Mouse (Mus musculus): ENCODE measurements around the gene Anks1. TPM values are rescaled to one million over a fixed set of nuclear protein-coding genes. Genes with fewer than 3 reads are reported as not detected.

Gene Anks1
- polyA plus RNA-seq, 1 experiment from 2014 or later, result 3.4 TPM

- no peaks in the 10 kb centered on the region for H3K9me3 ChIP-seq (replicated peaks)
- peaks cover 11% of the 10 kb centered on the region for H3K36me3 ChIP-seq (replicated peaks)
- H3K27me3 ChIP-seq, result no peaks in the 10 kb centered on the region
- peak overlapping the region; percentile 85 for H3K27ac ChIP-seq (replicated peaks)
- H3K4me2 ChIP-seq, result peak overlapping the region; percentile 99
- H3K4me3 ChIP-seq (replicated peaks), result peak overlapping the region; percentile 93
- H3K4me1 ChIP-seq (replicated peaks), result peaks cover 42% of the 10 kb centered on the region
- WGBS (ENCODE audit: insufficient replicate concordance), result 1% methylated on average over 12 of the region's 12 CpGs
- ATAC-seq (ENCODE audit: insufficient read depth), result no peak; the same call in 1 of the 2 replicates
- peak overlapping the region; percentile 86 for H3K9ac ChIP-seq
These were observed 759 bp upstream of the Anks1 start for GRCm38 (mm10) chr17:27908206-27908887.

- Histone ChIP-seq H3K27me3 (no peaks in the 10 kb centered on the region), H3K4me2 (peak within 1 kb of the TSS; percentile 99), H3K9ac (peak within 1 kb of the TSS; percentile 86), H3K4me1 (replicated peaks) (peaks cover 42% of the 10 kb centered on the region), H3K4me3 (replicated peaks) (peak within 1 kb of the TSS; percentile 93), H3K9me3 (replicated peaks) (no peaks in the 10 kb centered on the region), H3K36me3 (replicated peaks) (peaks cover 1% of the 10 kb centered on the region; the same call in 1 of the 2 replicates), H3K27ac (replicated peaks) (peak within 1 kb of the TSS; percentile 85)
- ATAC-seq (ENCODE audit: insufficient read depth), result peak; percentile 50
- 1% methylated on average over 53 of the region's 53 CpGs for WGBS (ENCODE audit: insufficient replicate concordance)
These were observed 755 bp downstream of the Anks1 start, which contains the start of gene Taf11 for GRCm38 (mm10) chr17:27909622-27910500. Gene Taf11, minus strand, starts transcription at chr17:27909844.

- 67% methylated on average over 7 of the region's 7 CpGs for WGBS (ENCODE audit: insufficient replicate concordance)
- Histone ChIP-seq H3K9me3 (replicated peaks) (no peaks in the 10 kb centered on the region), H3K36me3 (replicated peaks) (no peaks in the 10 kb centered on the region), H3K4me3 (replicated peaks) (no peak overlapping the region), H3K27me3 (no peaks in the 10 kb centered on the region), H3K9ac (no peak overlapping the region), H3K4me2 (0 out of 2 replicates have a peak overlapping the region, but pooled peaks have one; percentile 99), H3K4me1 (replicated peaks) (peaks cover 40% of the 10 kb centered on the region), H3K27ac (replicated peaks) (no peak overlapping the region)
- no peak for ATAC-seq (ENCODE audit: insufficient read depth)
These were observed 2.3 kb downstream of the Anks1 start for GRCm38 (mm10) chr17:27911371-27911770.

GRCm38 (mm10) chr17:27914742-27915141 lies 5.6 kb downstream of the Anks1 start:
- Histone ChIP-seq H3K27me3 (no peaks in the 10 kb centered on the region), H3K9me3 (replicated peaks) (no peaks in the 10 kb centered on the region), H3K27ac (replicated peaks) (no peak overlapping the region), H3K4me1 (replicated peaks) (peaks cover 22% of the 10 kb centered on the region), H3K36me3 (replicated peaks) (no peaks in the 10 kb centered on the region), H3K9ac (no peak overlapping the region), H3K4me3 (replicated peaks) (no peak overlapping the region), H3K4me2 (no peak overlapping the region)
- ATAC-seq (ENCODE audit: insufficient read depth), result no peak
- 64% methylated on average over 4 of the region's 4 CpGs for WGBS (ENCODE audit: insufficient replicate concordance)

- Histone ChIP-seq H3K4me2 (no peak overlapping the region), H3K9me3 (replicated peaks) (no peaks in the 10 kb centered on the region), H3K27me3 (no peaks in the 10 kb centered on the region), H3K9ac (no peak overlapping the region), H3K27ac (replicated peaks) (no peak overlapping the region), H3K36me3 (replicated peaks) (no peaks in the 10 kb centered on the region), H3K4me1 (replicated peaks) (peaks cover 18% of the 10 kb centered on the region), H3K4me3 (replicated peaks) (no peak overlapping the region)
- WGBS (ENCODE audit: insufficient replicate concordance), result 82% methylated on average over 4 of the region's 4 CpGs
- ATAC-seq (ENCODE audit: insufficient read depth), result no peak
These were observed 7.3 kb downstream of the Anks1 start for GRCm38 (mm10) chr17:27916366-27916765.

GRCm38 (mm10) chr17:27920676-27921075 lies 11.6 kb downstream of the Anks1 start:
- no peak overlapping the region for H3K27ac ChIP-seq (replicated peaks)
- H3K4me3 ChIP-seq (replicated peaks), result no peak overlapping the region
- no peaks in the 10 kb centered on the region for H3K27me3 ChIP-seq
- H3K4me2 ChIP-seq, result no peak overlapping the region
- peaks cover 30% of the 10 kb centered on the region for H3K4me1 ChIP-seq (replicated peaks)
- ATAC-seq (ENCODE audit: insufficient read depth), result no peak
- no peaks in the 10 kb centered on the region for H3K9me3 ChIP-seq (replicated peaks)
- no peaks in the 10 kb centered on the region for H3K36me3 ChIP-seq (replicated peaks)
- no peak overlapping the region for H3K9ac ChIP-seq
- 63% methylated on average over 4 of the region's 4 CpGs for WGBS (ENCODE audit: insufficient replicate concordance)

- no peaks in the 10 kb centered on the region for H3K36me3 ChIP-seq (replicated peaks)
- H3K27ac ChIP-seq (replicated peaks), result no peak overlapping the region
- no peak overlapping the region for H3K4me3 ChIP-seq (replicated peaks)
- H3K9me3 ChIP-seq (replicated peaks), result no peaks in the 10 kb centered on the region
- H3K27me3 ChIP-seq, result no peaks in the 10 kb centered on the region
- H3K4me2 ChIP-seq, result no peak overlapping the region
- ATAC-seq (ENCODE audit: insufficient read depth), result no peak
- no peak overlapping the region for H3K9ac ChIP-seq
- WGBS (ENCODE audit: insufficient replicate concordance), result 72% methylated on average over 11 of the region's 11 CpGs
- H3K4me1 ChIP-seq (replicated peaks), result peaks cover 30% of the 10 kb centered on the region
These were observed 13.1 kb downstream of the Anks1 start for GRCm38 (mm10) chr17:27922174-27922712.

- no peaks in the 10 kb centered on the region for H3K27me3 ChIP-seq
- H3K4me2 ChIP-seq, result no peak overlapping the region
- H3K4me3 ChIP-seq (replicated peaks), result no peak overlapping the region
- no peaks in the 10 kb centered on the region for H3K36me3 ChIP-seq (replicated peaks)
- no peaks in the 10 kb centered on the region for H3K9me3 ChIP-seq (replicated peaks)
- ATAC-seq (ENCODE audit: insufficient read depth), result no peak
- H3K9ac ChIP-seq, result no peak overlapping the region
- H3K4me1 ChIP-seq (replicated peaks), result peaks cover 27% of the 10 kb centered on the region
- no peak overlapping the region for H3K27ac ChIP-seq (replicated peaks)
- WGBS (ENCODE audit: insufficient replicate concordance), result 72% methylated on average over 4 of the region's 4 CpGs
These were observed 15.9 kb downstream of the Anks1 start for GRCm38 (mm10) chr17:27925054-27925453.

- WGBS (ENCODE audit: insufficient replicate concordance), result 60% methylated on average over 7 of the region's 7 CpGs
- Histone ChIP-seq H3K36me3 (replicated peaks) (no peaks in the 10 kb centered on the region), H3K27me3 (no peaks in the 10 kb centered on the region), H3K4me3 (replicated peaks) (no peak overlapping the region), H3K4me2 (no peak overlapping the region), H3K9me3 (replicated peaks) (no peaks in the 10 kb centered on the region), H3K9ac (no peak overlapping the region), H3K27ac (replicated peaks) (no peak overlapping the region), H3K4me1 (replicated peaks) (peaks cover 23% of the 10 kb centered on the region)
- no peak for ATAC-seq (ENCODE audit: insufficient read depth)
These were observed 16.4 kb downstream of the Anks1 start for GRCm38 (mm10) chr17:27925504-27925903.

- Histone ChIP-seq H3K4me3 (replicated peaks) (no peak overlapping the region), H3K27me3 (no peaks in the 10 kb centered on the region), H3K9me3 (replicated peaks) (no peaks in the 10 kb centered on the region), H3K27ac (replicated peaks) (no peak overlapping the region), H3K9ac (no peak overlapping the region), H3K4me1 (replicated peaks) (peaks cover 15% of the 10 kb centered on the region), H3K36me3 (replicated peaks) (no peaks in the 10 kb centered on the region), H3K4me2 (no peak overlapping the region)
- 69% methylated on average over 5 of the region's 5 CpGs for WGBS (ENCODE audit: insufficient replicate concordance)
- ATAC-seq (ENCODE audit: insufficient read depth), result no peak
These were observed 21.2 kb downstream of the Anks1 start for GRCm38 (mm10) chr17:27930291-27930690.

- no peak overlapping the region for H3K4me3 ChIP-seq (replicated peaks)
- H3K27me3 ChIP-seq, result no peaks in the 10 kb centered on the region
- no peaks in the 10 kb centered on the region for H3K9me3 ChIP-seq (replicated peaks)
- H3K4me1 ChIP-seq (replicated peaks), result peaks cover 13% of the 10 kb centered on the region; the same call in 1 of the 2 replicates
- no peak overlapping the region for H3K4me2 ChIP-seq
- no peak overlapping the region for H3K27ac ChIP-seq (replicated peaks)
- no peaks in the 10 kb centered on the region for H3K36me3 ChIP-seq (replicated peaks)
- no peak overlapping the region for H3K9ac ChIP-seq
- no peak for ATAC-seq (ENCODE audit: insufficient read depth)
- 63% methylated on average over 4 of the region's 4 CpGs for WGBS (ENCODE audit: insufficient replicate concordance)
These were observed 22.7 kb downstream of the Anks1 start for GRCm38 (mm10) chr17:27931826-27932225.

Data from liver, embryonic 15.5 days (tissue).